Mouse (Mus musculus) cerebellum, adult 2 months (tissue): ENCODE measurements at regions not wholly inside any gene's neighbourhood (a gene's known extent, or its start where the extent isn't known, plus 50 kb on each side); places are given as distances from the start of the nearest gene placed in this dataset.

Experiments used
- CTCF ChIP-seq: fragments of 200-500 bp; IDR thresholded peaks from 2 replicates; pipeline ENCODE4 v1.5.1; 2011; ENCODE audit warnings: low read depth, mild to moderate bottlenecking, control low read depth, low read length, moderate library complexity, borderline replicate concordance; ENCODE audit not compliant: insufficient read depth
- POLR2A ChIP-seq: fragments of 200-500 bp; IDR thresholded peaks from 2 replicates; pipeline ENCODE4 v1.6.1; 2011; ENCODE audit warnings: low read length, control low read depth, borderline replicate concordance; ENCODE audit not compliant: insufficient read depth

DNA sequence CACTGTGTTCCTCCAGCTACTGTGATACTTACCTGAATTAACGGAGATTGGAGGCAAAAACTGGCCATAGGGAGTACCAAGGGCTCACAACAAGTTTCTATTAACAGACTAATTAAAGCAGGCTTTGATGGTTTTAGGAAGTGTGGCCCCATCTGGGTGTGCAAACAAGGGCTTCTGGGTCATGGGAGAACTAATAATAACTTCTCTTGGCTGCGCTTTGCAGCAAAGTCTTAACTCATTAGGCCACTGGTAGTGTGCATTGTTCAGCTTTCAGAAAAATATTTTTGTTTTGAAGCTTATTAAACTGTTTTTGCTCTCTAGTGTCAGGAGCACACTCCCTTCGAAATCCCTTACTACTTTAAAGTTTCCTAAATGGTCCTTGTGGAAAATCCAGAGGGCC lies 110.4 kb upstream of the Nxt1 start:
- TF ChIP-seq CTCF (no peak), POLR2A (no peak)
